In the genomic region with DNA sequence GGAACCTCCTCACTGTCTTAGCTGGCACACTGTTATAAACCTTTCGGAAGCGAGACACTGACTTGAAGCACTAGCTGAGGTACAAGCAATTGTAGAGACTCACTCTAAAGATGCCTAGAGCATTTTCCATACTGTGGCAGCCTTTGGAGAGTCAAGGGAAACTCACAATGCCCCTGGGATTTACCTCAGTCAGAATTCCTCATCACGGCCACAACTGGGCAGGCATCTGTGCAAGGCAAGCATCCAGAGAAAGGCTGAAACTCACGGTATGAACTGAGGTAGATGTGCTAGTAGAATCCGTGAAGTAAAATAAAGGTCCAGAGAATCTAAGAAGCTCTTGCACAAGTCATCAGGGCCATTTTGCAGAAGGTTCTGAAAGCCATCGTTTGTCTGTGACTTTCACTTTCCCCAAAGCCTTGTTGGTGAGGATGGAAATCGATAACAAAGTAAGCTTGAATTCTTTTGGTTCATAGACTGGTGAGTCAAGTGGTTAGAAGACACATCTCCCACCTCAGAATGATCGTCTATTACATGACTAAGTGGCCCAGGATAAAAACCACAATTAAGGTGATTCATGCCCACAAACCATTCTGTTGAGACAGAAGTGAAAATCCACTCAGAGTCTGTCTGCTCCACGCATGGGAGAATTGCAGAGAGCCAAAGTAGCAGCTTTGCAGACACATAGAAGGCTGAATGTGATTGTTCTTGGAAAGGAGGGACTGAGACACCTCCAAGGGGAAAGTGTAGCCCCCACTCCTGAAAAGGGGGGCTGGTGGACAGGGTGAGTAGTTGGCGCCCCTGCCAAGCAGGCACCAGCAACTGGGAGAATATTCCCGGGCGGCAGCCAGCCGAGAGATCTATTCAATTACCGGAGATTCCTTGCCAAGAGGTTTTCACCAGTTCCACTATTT, we compare ENCODE assay signal across 1 mouse cellular context.
TF ChIP-seq lines count a peak whose summit lies in the region.

No protein-coding gene starts in this region.

TF ChIP-seq in CH12.LX, 34 proteins besides CTCF, POLR2A, EP300 and RAD21:
- TF ChIP-seq USF2 (conservative IDR thresholded peaks at IDR 0.05; ENCODE audit: low read depth, low read length): no peak
- TF ChIP-seq MXI1 (IDR thresholded peaks at IDR 0.05; ENCODE audit: low read depth, low read length): no peak
- no peak for TF ChIP-seq GABPA (IDR thresholded peaks at IDR 0.05; ENCODE audit: insufficient replicate concordance, low read depth, low read length)
- TF ChIP-seq TCF12 (IDR thresholded peaks at IDR 0.05; ENCODE audit: low read depth, low read length): no peak
- no peak for TF ChIP-seq BHLHE40 (IDR thresholded peaks at IDR 0.05; ENCODE audit: low read depth, low read length)
- no peak for TF ChIP-seq NRF1 (IDR thresholded peaks at IDR 0.05; ENCODE audit: low read depth, low read length)
- no peak for TF ChIP-seq TBP (conservative IDR thresholded peaks at IDR 0.05; ENCODE audit: low read depth, low read length)
- no peak for TF ChIP-seq NELFE (IDR thresholded peaks at IDR 0.05; ENCODE audit: low read depth, low read length)
- TF ChIP-seq ZMIZ1 (IDR thresholded peaks at IDR 0.05; ENCODE audit: low read depth, low read length): no peak
- no peak for TF ChIP-seq JUND (conservative IDR thresholded peaks at IDR 0.05; ENCODE audit: low read depth, low read length)
- no peak for TF ChIP-seq UBTF (IDR thresholded peaks at IDR 0.05; ENCODE audit: low read depth, low read length)
- TF ChIP-seq ZKSCAN1 (IDR thresholded peaks at IDR 0.05; ENCODE audit: borderline replicate concordance, low read depth, low read length): no peak
- no peak for TF ChIP-seq E2F4 (IDR thresholded peaks at IDR 0.05; ENCODE audit: insufficient replicate concordance, low read depth, low read length)
- no peak for TF ChIP-seq MAZ (IDR thresholded peaks at IDR 0.05; ENCODE audit: low read depth, low read length)
- TF ChIP-seq MYC (IDR thresholded peaks at IDR 0.05; ENCODE audit: low read depth, low read length): no peak
- TF ChIP-seq MEF2A (IDR thresholded peaks at IDR 0.05; ENCODE audit: borderline replicate concordance, low read depth, low read length): no peak
- no peak for TF ChIP-seq CHD1 (IDR thresholded peaks at IDR 0.05; ENCODE audit: low read depth, low read length)
- TF ChIP-seq CHD2 (IDR thresholded peaks at IDR 0.05; ENCODE audit: low read length): no peak
- no peak for TF ChIP-seq KAT2A (IDR thresholded peaks at IDR 0.05; ENCODE audit: insufficient replicate concordance, low read length)
- no peak for TF ChIP-seq HCFC1 (IDR thresholded peaks at IDR 0.05; ENCODE audit: low read depth, low read length)
